Mouse (Mus musculus) forebrain, embryonic 14.5 days (tissue): Measurements from ENCODE around the gene Aadat. TPM values are rescaled to one million over a fixed set of nuclear protein-coding genes. Genes with fewer than 3 reads are reported as not detected.
"Not testable (repeated sequence)": the region's sequence is repeated elsewhere in the genome, so short reads cannot be mapped to it uniquely, and the experiment has no call there.

Source experiments
- ATAC-seq: fragments of 200-750 bp; cut with Nextera tagmentation; 2 replicates; pipeline ENCODE4 v1.8.0; 2017; ENCODE audit warnings: mild to moderate bottlenecking, moderate library complexity
- DNase-seq: peaks from one replicate; pipeline ENCODE4 v3.0.0-alpha.2; 2015; ENCODE audit warnings: low spot score
- H3K27ac ChIP-seq: fragments of 300-500 bp; sonication (generic); 2 replicates; pipeline ENCODE4 v1.5.1; 2014; ENCODE audit warnings: low read depth, mild to moderate bottlenecking, control low read depth, low read length, moderate library complexity
- H3K27me3 ChIP-seq: fragments of 300-500 bp; sonication (generic); replicated peaks from 2 replicates; pipeline ENCODE4 v1.6.1; 2014; ENCODE audit warnings: low read length, control low read depth, mixed read lengths; ENCODE audit not compliant: control insufficient read depth, insufficient read depth
- H3K36me3 ChIP-seq: fragments of 300-500 bp; sonication (generic); 2 replicates; pipeline ENCODE4 v1.6.1; 2014; ENCODE audit warnings: low read length, control low read depth; ENCODE audit not compliant: control insufficient read depth, insufficient read depth
- H3K4me1 ChIP-seq: fragments of 300-500 bp; sonication (generic); 2 replicates; pipeline ENCODE4 v1.6.1; 2014; ENCODE audit warnings: antibody characterized with exemption, low read length, control low read depth; ENCODE audit not compliant: control insufficient read depth, insufficient read depth
- H3K4me2 ChIP-seq: fragments of 300-500 bp; sonication (generic); 2 replicates; pipeline ENCODE4 v1.6.1; 2014; ENCODE audit warnings: mild to moderate bottlenecking, control low read depth, low read length
- H3K4me3 ChIP-seq: fragments of 300-500 bp; sonication (generic); 2 replicates; pipeline ENCODE4 v1.5.1; 2014; ENCODE audit warnings: low read depth, low read length, control low read depth
- H3K9ac ChIP-seq: fragments of 300-500 bp; sonication (generic); 2 replicates; pipeline ENCODE4 v1.6.1; 2014; ENCODE audit warnings: mild to moderate bottlenecking, low read length, control low read depth, moderate library complexity
- H3K9me3 ChIP-seq: fragments of 300-500 bp; sonication (generic); replicated peaks from 2 replicates; pipeline ENCODE4 v1.6.1; 2016; ENCODE audit warnings: low read length, control low read depth, mixed read lengths; ENCODE audit not compliant: control insufficient read depth
- WGBS: fragments of 180-500 bp; shearing (Covaris S2); extraction: QIAGEN DNeasy Blood & Tissue Kit; methylation state at CpG from one replicate; pipeline ENCODE4 v1.1.7; 2014; 5-methylcytosine and 5-hydroxymethylcytosine counted together
- polyA plus RNA-seq: library from polyadenylated mRNA; unstranded; fragments of >200 nt; fragmentation: Nextera tagmentation; extraction: Ambion mirVana; gene quantifications from 2 replicates; pipeline ENCODE4 v1.2.1, GENCODE M21; 2014

Aadat gene
- polyA plus RNA-seq, 1 experiment from 2014 or later: 0.55 TPM

DNA sequence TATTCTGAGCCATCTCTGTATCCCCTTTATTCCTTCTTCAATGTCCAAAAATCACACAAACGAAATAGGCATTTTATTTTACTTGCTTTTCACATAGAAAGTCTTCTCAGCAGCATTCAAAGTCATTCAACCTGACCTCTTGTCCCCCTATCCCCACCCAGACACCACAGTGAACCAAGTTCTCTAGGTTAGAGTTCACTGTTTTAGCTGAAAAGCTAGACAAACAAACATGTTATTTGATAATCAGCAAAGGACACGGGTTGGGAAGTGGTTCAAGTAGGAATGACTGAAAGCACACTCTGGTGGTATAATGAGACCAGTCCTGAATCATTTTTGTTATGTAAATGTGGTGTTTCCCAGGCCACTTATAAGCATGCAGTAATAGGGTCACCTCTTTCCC is 29.2 kb downstream of the Aadat start:
- no peak overlapping the region for H3K27ac ChIP-seq
- WGBS: 18% methylated on average over 2 of the region's 2 CpGs
- H3K9ac ChIP-seq: no peak overlapping the region
- no peaks in the 10 kb centered on the region for H3K4me1 ChIP-seq
- ATAC-seq: no peak
- H3K9me3 ChIP-seq: no peaks in the 10 kb centered on the region
- no peaks in the 10 kb centered on the region for H3K27me3 ChIP-seq
- no peak overlapping the region for H3K4me3 ChIP-seq
- no peaks in the 10 kb centered on the region for H3K36me3 ChIP-seq
- peak; percentile 3 for DNase-seq
- H3K4me2 ChIP-seq: no peak overlapping the region

DNA sequence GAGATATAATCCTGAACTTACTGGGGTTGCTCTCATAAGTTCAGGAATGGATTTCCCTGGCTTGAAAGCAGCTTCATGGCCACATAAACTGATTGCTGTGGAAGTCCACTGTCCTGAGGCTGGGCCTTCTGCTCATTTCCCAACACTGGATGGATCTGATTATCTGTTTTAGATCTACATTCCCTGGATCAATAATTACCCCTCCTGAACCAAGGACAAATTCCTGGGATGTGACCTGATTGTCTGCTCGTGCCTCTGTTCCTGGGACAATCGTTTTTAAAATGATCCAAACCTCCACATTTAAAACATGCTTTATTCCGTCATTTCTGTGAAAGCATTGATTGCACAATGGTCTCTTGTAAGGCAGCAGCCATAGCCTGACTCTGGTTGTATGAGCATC is 61.1 kb downstream of the Aadat start:
- Histone ChIP-seq H3K27me3 (no peaks in the 10 kb centered on the region), H3K27ac (no peak overlapping the region), H3K9ac (no peak overlapping the region), H3K4me3 (no peak overlapping the region), H3K9me3 (no peaks in the 10 kb centered on the region), H3K36me3 (no peaks in the 10 kb centered on the region), H3K4me1 (no peaks in the 10 kb centered on the region), H3K4me2 (no peak overlapping the region)
- 70% methylated on average over 3 of the region's 3 CpGs for WGBS
- ATAC-seq: no peak
- DNase-seq: no peak

DNA sequence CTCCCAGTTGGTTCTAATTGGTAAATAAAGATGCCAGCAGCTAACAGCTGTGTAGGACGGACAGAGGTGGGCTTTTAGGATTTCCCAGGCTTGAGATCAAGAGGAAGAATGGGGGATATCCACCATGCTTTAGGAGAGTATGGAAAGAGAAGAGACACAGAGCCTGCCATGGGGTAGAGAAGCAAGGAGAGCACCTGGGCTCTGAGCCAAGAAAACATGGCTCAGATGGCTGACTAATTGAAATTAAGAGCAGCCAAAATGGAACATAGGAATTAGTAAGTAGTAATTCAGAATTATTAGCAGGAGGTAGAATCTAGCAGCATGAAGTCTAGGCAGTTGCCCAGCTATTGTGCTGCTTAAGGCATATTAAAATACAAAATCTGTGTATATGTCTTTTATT is 71.5 kb downstream of the Aadat start:
- H3K27ac ChIP-seq: no peak overlapping the region
- no peak overlapping the region for H3K4me2 ChIP-seq
- H3K36me3 ChIP-seq: no peaks in the 10 kb centered on the region
- no peaks in the 10 kb centered on the region for H3K27me3 ChIP-seq
- DNase-seq: peak; percentile 47
- no peaks in the 10 kb centered on the region for H3K9me3 ChIP-seq
- no peak; the same call in 1 of the 2 replicates for ATAC-seq
- H3K4me3 ChIP-seq: no peak overlapping the region
- WGBS: 53% methylated on average over 1 of the region's 1 CpGs
- H3K4me1 ChIP-seq: no peaks in the 10 kb centered on the region
- no peak overlapping the region for H3K9ac ChIP-seq

DNA sequence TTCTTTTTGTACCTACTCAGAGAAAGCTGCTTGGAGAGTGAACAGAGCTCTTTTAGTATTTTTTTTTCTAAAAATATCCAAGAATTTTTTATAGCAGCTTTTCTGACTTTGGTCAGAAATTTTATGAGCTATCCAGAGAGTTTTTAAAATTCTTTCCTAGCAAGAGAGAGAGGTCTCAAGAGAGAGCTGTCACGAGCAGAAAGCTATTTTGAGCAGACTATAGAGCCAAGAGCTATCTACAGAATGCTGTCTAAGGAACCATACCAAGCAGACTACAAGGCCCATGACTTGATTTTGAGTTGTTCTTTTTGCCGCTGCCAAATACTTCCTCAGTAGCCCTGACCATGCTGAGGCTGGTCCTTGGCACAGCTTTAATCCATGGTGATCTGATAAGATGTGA is 77.6 kb downstream of the Aadat start:
- Histone ChIP-seq H3K9ac (no peak overlapping the region), H3K4me2 (no peak overlapping the region), H3K27me3 (no peaks in the 10 kb centered on the region), H3K27ac (no peak overlapping the region), H3K4me3 (no peak overlapping the region), H3K9me3 (no peaks in the 10 kb centered on the region), H3K36me3 (no peaks in the 10 kb centered on the region), H3K4me1 (no peaks in the 10 kb centered on the region)
- DNase-seq: no peak
- ATAC-seq: no peak
- 84% methylated on average over 2 of the region's 2 CpGs for WGBS

DNA sequence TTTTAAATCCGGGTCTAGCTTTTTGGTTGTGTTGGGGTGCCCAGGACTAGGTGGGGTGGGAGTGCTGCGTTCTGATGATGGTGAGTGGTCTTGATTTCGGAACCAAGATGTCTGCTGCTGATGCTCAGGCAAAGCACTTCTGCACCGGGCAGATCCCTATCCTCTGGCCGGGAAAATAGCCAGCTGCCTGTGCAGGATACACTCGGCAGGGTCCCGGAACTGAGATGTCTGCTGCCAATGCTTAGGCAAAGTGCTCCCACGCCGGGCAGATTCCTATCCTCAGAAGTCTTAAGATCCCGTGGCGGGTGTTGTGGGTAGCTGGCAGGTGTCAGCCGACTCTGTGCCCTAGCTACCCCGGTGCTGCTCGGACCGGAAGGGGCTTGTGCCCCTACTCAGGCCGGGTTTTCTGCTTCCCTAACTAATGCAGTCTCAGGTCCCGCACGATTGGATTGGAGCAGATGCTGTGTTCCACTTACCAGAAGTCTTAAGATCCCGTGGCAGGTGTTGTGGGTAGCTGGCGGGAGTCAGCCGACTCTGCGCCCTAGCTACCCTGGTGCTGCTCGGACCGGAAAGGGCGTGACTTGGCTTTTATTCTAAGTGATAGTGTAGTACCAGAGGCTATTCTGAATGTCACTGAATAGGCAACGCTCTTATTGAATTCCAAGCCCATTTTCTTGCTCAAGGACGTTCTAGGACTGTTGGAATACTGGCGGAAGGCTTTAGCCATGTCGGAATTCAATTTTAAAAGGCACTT is 85.8 kb downstream of the Aadat start:
- ATAC-seq, H3K27me3 ChIP-seq, DNase-seq, H3K27ac ChIP-seq, H3K4me3 ChIP-seq, H3K36me3 ChIP-seq, H3K4me2 ChIP-seq, H3K4me1 ChIP-seq, H3K9me3 ChIP-seq, H3K9ac ChIP-seq: not testable (repeated sequence)
- WGBS: 90% methylated on average over 29 of the region's 29 CpGs

DNA sequence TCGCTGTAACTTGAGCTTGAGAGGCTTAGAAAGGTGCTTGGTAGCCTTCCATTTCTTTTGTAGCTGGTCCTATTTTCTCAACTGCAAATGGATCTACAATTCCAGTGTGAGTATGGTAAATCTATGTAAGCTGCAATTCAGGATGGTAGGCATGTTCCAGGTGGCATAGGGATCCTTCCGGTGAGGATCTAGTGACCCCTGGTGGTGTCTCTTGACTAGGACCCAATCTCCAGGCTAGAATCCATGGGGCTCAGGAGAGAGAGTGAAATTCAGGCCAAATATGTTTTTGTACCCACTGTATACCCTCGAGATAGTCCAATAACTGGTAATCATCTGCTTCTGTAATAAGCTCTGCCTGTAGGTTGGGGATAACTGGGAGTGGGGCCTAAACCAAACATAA is 89.0 kb downstream of the Aadat start:
- no peak for ATAC-seq
- peak; percentile 6 for DNase-seq
- H3K27me3 ChIP-seq: no peaks in the 10 kb centered on the region
- no peak overlapping the region for H3K9ac ChIP-seq
- H3K36me3 ChIP-seq: no peaks in the 10 kb centered on the region
- no peak overlapping the region for H3K27ac ChIP-seq
- H3K4me1 ChIP-seq: no peaks in the 10 kb centered on the region
- no peaks in the 10 kb centered on the region for H3K9me3 ChIP-seq
- WGBS: 66% methylated on average over 3 of the region's 3 CpGs
- H3K4me2 ChIP-seq: no peak overlapping the region
- H3K4me3 ChIP-seq: no peak overlapping the region

Other genes with a start within 250 kb of the Aadat start
- not detected in 2 replicates for gene Gm10283, start 2.7 kb upstream of the Aadat start, polyA plus RNA-seq
- 0.74 and 1.4 TPM in 2 replicates for gene Mfap3l, start 126.9 kb downstream of the Aadat start, polyA plus RNA-seq